Mouse (Mus musculus) layer of hippocampus, adult 9-11 months (tissue): ENCODE measurements around the gene Opn3.

ENCODE experiments used
- DNase-seq: peaks from one replicate; pipeline ENCODE4 v3.0.0; 2022

Gene Opn3

DNA sequence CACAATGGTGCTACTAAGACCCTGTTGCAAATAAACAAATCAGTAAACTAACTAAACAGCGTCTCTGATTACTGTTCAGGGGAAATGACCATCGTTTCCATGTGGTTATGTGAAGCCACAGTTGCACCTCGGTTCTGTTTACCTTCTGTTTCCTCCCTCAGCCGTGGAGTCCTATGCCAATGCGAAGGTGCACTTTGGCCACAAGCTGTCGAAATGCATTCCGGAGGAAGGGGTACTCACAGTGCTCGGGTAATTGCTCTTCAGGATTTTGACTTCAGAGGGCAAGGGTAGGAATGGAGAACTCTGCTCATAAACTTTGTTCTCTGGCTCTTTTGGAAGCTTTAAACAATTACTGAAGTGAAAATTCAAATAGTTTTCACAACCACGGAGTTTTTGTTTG lies 45.6 kb downstream of the Opn3 start:
- no peak for DNase-seq

DNA sequence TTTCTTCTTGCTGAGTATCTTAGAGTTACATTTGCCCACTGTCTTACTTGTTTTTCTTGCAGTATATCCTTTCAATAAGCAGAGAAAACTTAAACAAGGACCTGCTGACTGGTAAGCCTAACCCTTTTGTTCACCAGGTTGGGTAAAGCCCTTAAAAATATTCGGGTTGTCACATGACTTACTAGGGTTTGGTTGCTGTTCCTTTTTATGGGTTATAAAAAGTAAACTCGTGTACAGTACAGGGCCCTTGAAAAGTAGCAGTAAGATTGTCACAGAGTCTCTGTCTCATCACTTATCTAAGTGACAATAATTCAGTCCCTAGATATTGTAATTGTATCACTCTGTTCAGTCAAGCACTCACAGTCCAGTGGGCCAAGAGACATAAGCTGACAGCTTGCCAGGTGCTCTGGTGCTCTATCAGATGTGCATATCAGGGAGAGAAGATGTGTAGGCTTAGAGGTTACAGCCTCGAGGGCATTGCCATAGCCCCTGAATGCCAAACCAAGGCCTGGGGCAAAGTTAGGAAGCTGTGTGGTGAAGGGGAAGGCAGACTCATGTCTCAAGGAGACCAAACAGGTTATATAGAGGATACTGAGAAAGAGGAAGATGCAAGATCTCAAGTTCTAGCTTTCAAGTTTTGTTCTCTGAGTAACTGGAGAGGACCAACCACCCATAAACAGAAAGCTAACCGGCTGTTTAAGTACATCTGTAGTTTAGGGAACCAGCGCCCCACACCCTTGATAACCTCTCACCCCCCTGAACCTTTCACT lies 48.9 kb downstream of the Opn3 start:
- DNase-seq = no peak

DNA sequence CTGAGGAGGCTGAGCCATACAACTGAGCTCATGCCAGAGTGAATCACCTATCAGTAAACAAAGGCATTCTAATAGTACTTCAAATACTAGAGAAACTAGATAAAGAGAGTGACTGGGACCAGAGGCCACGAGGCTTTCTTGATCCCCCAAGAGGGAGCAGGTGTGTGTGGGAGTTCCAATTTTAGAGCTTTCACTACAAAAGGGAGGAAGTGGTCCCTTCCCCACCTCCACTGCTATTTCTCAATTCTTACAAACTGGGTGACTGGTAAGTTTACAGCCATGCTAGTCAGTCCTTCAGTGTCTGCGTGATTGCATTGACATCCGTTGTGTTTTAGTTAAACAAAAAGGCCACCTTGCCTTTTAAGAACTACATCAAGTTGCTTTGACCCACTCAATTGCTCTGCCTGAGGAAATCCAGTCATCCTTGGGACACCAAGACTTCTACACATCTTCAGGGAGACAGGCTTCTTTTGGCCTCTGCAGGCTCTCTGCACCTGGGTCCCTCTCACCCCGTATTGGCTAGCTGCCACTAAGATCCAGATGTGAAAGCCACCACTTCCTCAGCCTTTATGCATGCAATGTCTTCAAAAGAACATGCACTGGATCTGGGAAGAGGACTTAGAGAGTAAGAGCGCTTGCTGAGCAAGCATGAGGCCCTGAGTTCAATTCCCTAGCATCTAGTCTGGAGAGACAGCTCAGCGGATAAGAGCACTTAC lies 52.0 kb downstream of the Opn3 start:
- no peak for DNase-seq

DNA sequence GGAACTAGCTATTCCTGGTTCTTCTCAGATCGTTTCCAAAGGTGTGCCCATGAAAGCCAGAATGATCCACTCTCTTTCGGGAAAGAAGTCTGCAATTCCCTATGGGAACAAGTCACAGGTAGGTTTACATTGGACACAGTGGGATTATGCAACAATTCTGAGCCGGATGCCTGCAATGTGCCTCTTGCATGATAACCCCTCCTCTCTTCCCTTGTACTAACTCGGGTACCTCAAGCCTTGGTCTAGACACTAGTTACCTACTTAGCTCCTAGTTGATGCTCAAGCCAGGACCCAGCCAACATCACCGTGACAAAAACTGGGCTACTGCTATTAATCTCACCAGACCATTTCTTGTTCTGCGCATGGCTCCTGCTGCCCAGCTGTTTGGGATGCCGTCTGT lies 53.5 kb downstream of the Opn3 start:
- no peak for DNase-seq

DNA sequence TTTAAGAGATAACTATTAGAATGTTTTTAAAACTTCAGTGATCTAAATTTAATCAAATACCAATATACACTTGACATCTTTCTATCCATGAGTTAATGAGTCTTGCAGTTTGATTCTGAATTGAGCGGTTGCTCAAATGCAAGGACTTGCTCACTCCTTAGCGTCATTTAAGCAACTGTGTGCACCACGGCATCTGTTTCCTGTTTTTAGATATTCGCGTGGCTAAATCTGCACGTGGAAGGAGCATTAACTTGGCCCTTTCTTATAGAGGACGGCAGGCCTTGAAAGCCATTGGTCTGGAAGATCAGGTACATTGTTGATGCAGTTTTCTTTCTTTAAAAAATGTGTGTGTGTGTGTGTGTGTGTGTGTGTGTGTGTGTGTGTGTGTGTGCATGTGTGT lies 54.9 kb downstream of the Opn3 start:
- no peak for DNase-seq

DNA sequence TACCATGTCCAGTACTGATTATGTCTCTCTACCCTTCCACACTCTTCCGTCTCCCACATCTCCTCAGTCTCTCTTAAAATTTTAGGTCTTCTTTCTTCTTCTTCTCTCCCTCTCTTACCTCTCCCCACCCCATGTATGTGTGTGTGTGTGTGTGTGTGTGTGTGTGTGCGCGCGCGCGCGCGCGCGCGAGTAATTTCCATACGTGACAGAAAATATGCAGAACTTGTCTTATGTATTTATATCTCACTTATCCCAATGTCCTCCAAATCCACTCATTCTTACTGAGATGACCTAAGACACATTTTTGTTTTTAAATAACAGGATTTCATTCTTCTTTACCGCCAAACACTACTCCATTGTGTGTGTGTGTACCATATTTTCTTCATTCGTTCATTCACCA lies 60.1 kb downstream of the Opn3 start:
- DNase-seq = no peak

DNA sequence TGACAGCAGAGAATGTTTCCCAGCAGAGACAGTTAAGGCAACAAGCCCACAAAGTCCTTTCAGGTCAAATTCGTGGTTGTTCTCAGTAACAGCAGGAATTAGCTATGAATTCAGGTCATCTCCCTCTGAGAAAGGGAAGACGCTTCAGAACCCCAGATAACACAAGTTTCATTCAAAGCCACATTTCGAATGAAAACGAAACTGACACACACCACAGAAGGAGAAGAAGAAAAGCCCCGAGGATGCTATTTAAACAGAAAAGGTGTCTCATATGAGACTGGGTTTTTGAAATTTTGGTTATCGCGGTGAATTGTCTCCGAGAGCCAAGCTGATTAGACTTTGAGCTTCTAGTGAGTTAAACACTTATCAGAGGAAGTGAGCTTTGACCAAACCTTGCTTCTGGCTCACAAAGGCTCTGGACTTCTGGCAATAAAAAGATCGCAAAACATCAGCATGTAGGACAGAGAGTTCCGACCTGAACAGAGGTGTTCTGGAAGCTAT lies 60.8 kb downstream of the Opn3 start:
- no peak for DNase-seq

DNA sequence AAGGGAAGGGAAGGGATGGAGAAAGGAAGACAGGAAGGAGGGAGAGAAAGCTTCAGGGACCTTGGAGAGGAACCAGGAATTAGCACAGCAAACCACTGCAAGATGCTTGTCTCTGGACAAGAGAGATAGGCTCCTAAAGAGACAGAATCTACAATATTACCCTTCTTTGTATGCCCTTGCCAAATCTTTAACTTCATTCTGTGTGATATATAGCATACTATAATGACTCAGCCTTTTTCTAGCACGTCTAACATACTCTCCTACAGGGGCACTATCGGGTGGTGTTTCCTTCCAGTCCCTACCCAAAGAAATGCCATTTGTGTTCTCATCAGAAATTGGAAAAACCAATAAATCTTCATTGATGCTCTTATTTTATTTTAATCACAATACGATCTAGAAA lies 61.5 kb downstream of the Opn3 start:
- no peak for DNase-seq

DNA sequence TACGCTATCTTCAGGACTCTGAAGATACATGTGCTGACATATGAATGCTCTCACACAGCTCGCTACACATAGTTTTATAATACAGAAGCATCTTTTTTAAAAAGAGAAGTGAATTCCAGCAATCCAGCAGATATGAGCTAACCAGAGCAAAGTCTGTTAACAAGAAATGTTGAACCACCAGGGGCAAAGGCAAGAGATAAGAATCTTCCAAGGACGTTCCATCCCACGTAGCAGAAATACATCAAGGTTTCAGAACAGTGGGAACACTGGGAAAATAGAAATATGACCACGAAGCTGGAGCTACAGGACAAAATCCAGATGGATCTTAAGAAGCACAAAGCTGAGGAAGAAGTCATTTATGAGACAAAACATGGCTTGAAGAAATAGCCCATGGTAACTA lies 62.2 kb downstream of the Opn3 start:
- DNase-seq = no peak

DNA sequence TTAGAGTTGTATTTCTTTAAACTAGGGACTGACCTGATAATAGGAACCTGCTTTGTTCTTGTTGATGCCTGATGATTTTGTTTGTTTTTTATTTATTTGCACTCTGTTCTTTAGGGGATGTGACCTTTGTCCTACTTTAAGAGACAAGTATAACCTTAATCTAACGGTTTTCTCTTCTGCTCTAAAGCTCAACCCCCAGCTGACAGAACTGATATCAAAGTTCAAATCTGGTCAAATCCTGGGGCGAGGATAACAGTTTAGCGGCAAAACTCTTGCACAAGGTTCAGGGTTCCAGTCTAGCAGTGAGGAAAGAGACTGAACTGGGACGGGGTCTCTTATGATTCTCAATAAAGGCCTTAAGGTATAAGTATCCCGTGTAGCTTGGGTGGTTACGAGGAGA lies 63.3 kb downstream of the Opn3 start:
- DNase-seq = no peak

DNA sequence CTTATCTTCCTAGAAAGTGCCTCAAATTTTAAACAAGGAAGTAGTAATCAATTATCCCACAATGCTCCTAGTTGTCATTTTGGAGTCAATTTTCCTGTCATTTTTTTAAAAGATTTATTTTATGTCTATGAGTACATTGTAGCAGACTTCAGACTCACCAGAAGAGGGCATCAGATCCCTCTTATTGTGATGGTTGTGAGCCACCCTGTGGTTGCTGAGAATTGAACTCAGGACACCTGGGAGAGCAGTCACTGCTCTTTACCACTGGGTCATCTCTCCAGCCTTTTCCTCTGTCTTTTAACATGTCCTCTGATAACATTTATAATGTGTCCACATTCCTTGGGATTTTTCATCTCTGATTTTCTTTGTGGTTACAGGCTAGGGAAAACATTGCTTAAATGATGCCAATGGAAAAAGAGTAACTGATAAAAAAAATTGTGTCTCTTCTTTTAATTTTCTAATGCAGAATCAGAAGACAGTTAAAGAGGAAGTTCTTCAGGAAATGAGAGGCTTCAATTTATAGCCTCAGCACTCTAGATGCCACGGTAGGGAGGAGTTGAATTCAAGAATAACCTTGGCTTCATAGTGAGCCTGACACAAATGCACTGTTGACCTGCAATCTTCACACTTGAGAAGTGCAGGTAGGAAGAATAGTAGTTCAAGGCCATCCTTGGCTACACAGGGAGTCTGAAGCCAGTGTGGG lies 66.4 kb downstream of the Opn3 start:
- DNase-seq = peak; percentile 29

DNA sequence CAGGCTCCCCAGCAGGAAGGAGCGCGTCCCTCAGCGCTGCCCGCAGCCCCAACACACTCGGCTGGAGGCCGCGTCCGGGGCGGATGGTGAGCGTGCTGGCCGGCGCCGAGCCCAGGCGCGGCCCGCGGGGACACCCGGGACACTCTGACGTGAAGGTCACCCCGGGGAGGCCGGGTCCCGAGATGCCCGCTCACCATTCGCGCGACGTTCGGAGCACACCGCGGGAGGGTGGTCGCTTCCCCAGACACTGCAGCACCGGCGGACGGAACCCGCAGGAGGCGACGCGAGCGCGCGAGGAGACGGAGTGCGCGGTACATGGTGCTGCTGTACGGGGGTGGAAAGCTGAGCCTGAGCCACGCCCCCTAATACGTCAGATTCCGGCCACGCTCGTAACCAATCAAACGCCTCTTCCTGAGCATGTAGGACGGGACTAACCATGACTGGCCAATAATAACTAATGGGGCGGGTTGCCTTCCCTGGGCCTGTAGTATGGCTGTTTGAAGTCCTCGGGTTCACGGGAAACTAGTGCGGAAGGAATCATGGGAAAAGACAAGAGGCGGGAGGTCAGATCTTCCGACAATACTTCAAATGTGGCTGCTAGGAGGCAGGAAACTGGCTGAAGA lies 67.2 kb downstream of the Opn3 start, which contains the start of gene Fh1:
TSS of gene Fh1 (minus strand) at position 379 of the 623 bp plus-strand sequence.
- DNase-seq = peak; percentile 98

DNA sequence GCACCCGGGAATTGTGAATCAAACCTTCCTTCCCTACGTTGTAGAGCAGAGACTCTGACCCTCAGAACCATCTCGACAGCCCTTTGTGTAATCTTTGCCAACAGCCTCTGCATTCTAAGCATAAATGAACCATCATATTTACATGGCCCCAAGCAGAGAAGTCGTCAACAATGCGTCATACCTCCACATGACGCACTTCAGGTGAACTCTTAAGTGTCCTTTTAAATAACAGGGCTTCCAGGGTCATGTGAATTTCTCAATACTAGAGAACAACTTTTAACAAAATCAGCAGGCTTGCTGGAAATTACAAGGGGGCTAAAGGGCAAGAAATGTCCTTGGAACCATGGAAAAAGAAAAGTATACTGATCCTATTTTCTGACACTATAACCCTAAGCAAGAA lies 68.9 kb downstream of the Opn3 start:
- DNase-seq = no peak

DNA sequence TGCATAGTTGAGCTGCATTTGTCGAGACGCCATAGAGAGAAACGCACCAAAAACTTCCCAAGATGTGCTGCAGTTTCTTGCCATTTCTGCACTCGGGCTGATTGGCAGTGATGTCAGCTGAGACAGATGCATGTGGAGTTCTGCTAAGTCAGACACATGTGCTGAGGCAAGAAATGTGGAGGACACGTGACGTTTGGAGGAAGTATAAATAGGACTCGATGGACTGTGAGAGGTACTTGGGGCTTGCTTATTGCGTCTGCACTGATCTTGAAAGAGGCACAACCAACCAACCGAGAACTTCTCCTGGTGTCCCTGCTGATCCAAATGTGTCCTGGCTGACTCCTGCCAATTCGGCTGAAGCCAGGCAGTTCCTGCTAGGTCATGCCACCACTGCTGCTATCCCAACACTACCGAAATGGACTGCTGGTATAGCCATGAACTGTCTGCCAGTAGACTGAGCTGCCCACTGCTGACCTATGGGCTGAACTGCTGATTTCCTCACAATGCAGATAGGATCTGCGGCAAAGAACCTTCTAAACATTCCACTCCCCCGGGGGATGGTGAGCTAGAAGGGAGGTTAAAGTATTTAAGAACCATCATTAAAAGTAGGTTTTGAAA lies 72.7 kb downstream of the Opn3 start, which contains the start of gene Kmo:
TSS of gene Kmo (plus strand) at position 568 of the 618 bp plus-strand sequence.
- no peak for DNase-seq

DNA sequence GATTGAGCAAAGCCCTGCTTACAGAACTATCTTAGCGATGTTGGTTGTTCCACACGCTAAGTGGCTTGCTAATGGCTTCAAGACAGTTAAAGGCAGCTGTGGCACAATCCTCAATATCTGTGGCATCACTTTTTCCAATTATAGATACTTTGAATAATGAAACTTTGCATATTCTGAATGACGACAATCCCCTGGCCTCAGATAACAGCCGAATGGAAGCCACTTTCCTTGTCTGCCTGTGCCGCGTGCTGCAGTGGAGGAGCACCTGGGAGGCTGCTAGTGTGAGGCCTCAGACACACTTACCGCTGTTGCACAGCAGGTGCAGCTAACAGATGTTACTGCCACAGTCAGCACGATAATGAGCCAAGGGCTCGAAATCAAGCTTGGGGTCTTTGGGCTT lies 77.6 kb downstream of the Opn3 start:
- no peak for DNase-seq
